Mouse (Mus musculus): ENCODE data around the gene Ccdc153.

Gene Ccdc153

DNA sequence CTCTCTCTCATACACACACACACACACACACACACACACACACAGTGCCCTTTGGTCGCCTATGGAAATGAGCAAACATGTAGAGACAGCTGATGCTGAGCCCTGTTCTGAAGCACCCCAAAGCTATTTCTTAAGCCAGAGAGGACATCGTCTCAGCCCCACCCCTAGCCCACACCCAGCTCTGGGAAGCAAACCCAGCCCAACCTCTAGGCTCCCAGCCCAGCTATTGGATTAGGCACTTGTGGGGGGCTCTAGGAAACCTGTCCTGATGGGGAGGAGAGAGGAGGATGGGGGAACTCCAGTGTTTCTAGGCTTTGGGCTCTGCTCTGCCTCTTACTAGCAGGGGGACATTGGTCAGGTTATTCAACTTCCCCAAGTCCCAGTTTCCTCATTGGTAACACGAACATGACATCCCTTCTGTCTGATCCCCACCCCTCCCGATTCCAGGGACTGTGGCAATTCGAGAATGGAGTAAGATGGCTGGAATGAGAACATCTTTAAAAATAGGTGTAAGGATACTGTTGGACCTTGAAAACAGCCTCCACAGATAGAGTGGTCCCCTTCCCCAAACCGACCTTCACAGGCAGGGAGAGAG, 45.9 kb downstream of the Ccdc153 start:
- no peak for DNase-seq (ENCODE audit: low read depth in 2 of 2, low spot score in 2 of 2)

- no peak for DNase-seq (ENCODE audit: low read depth in 2 of 2, low spot score in 2 of 2)
These were observed 46.5 kb downstream of the Ccdc153 start for GRCm38 (mm10) chr9:44287003-44287400.

DNA sequence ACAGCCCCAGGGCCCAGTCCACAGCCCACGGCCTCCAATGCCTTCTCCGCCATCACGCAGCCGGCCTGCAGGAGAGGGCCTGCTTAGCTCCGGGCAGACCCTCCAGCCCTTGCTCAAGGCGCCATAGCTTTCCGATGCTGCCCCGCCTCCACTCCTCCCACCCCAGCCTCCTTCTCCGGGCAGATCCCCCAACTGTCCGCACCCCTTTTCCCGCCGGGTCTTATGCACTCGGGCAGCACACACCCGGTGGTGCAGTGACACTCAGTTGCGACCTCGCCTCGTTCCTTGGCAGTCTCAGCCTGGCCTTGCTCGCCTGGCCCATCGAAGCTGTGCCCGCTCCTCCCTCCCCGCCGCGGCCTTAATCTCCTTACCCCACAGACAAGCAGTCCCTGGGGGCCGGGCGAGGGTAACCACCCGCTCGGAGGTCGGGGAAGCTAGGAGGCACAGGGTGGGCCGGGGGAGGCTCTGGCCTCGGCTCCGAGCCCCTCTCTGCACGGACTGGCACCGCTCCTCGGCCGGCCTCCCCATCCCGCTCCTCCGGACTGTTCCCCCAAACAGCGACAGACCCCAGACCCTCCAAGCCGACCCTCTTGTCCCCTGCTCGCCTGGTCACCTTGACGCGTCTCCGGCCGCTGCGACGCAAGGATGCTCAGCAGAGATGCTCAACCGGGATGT, 47.1 kb downstream of the Ccdc153 start:
- no peak for DNase-seq (ENCODE audit: low read depth in 2 of 2, low spot score in 2 of 2)

- DNase-seq (ENCODE audit: low read depth in 2 of 2, low spot score in 2 of 2), result no peak
These were observed 47.8 kb downstream of the Ccdc153 start, which contains the start of gene Abcg4 for GRCm38 (mm10) chr9:44288076-44288958. Gene Abcg4, minus strand, starts transcription at chr9:44288615.

DNA sequence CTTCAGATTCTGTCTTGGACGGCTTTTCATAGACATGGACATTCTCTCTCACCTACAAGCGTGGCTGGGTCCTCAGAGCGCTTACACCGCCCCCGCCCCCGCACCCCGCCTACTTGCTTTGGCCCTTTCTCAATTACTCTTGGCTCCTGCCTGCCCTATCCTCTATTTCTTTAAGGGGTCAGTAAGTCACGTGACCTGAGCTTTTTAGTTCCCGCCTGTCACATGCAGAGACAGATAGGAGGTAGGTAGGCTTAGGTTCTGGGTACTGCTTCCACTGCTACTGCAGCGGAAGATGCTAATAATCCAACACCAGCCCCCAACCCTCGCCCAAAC, 48.4 kb downstream of the Ccdc153 start:
- DNase-seq (ENCODE audit: low read depth in 2 of 2, low spot score in 2 of 2), result no peak

- DNase-seq (ENCODE audit: low read depth in 2 of 2, low spot score in 2 of 2), result peak; percentile 25 to 49
These were observed 52.0 kb downstream of the Ccdc153 start for GRCm38 (mm10) chr9:44292490-44292889.

Measured in CD8-positive naive resting alpha-beta T cell, adult 2 months (primary cell).